Mouse (Mus musculus) myocyte (in vitro differentiated cells): ENCODE results near the gene Pabpc4l.

Experiments
- MAX ChIP-seq: IDR thresholded peaks from one replicate; pipeline ENCODE4 v1.6.1; 2011; ENCODE audit warnings: low read depth, mild to moderate bottlenecking, control low read depth
- POLR2AphosphoS2 ChIP-seq: IDR thresholded peaks from one replicate; pipeline ENCODE4 v1.6.1; 2011; ENCODE audit warnings: low read depth, control low read depth; ENCODE audit not compliant: insufficient read length
- USF1 ChIP-seq: IDR thresholded peaks from one replicate; pipeline ENCODE4 v1.6.1; 2011; ENCODE audit warnings: low read depth, mild to moderate bottlenecking, control low read depth, moderate library complexity

GRCm38 (mm10) chr3:46431416-46431815, 16.6 kb downstream of the Pabpc4l start:
- TF ChIP-seq POLR2AphosphoS2 (no peak), USF1 (no peak), MAX (no peak)
